Mouse (Mus musculus): ENCODE results near the gene Bend7.
A peak's percentile ranks its signal among the peaks of the same experiment; 100 is the strongest.

Gene Bend7

DNA sequence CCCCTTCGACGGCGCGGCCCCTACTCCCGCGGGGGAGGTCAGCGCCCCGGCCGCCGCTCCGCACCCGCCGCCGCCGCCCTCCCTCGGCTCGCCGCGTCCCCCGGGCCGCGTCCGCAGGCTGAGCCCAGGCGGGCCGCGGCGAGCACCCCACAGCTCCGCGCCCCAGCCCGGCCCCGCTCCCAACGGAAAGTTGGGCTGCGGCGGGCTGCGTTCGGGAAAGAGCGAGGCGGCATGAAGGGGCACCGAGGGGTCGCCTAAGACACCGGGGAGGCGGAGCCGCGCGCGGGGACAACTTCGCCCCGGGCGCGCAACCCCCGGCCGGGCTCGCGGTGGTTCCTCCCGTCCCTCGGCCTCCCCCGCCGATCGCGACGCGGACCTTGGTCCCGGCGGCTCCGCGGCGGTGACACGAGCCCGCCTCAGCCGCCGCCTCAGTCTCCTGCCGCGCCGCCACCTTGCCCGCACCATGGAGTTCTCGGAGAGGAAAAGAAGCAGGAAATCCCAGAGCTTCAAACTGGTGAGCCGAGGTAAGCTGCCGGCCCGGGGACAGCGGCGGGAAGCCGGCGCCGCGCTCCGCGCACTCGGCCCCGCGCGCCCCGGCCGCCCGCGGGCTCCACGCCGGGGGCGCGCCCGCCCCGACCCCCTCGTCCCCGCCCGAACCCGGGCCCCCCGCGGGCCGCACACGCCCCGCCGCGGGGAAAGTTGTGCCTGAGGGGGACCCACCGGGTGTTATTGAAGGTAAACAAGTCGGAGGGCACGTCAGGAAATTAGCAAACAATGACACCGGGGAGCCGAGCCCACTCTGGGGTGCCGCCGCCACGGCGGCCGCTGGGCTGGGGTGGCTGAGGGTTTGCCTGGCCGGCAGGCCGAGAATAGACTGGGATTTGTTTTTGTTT, at the start of gene Bend7:
Gene Bend7, plus strand, starts transcription at position 63 of the 893 bp plus-strand sequence.
- DNase-seq (ENCODE audit: low spot score) = peak; percentile 57

DNA sequence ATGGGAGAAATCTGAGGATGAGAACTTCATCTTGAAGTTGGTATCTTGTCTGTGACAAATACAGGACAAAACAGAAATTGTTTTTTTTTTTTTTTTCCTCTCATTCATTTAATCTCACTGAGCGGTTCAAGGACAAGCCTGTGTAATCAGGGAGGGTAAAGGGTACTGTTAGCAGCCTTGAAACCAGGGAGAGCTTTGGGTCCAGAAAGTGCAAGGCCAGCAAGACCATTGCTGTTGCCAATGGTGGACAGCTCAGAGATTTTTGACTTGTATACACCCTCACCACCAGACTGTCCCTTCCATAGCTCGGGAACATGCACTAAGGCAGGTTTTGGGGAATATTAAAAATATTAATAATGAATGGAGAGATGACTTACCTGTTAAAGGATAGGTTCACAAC, 49.0 kb upstream of the Bend7 start:
- no peak for DNase-seq (ENCODE audit: low spot score)

DNA sequence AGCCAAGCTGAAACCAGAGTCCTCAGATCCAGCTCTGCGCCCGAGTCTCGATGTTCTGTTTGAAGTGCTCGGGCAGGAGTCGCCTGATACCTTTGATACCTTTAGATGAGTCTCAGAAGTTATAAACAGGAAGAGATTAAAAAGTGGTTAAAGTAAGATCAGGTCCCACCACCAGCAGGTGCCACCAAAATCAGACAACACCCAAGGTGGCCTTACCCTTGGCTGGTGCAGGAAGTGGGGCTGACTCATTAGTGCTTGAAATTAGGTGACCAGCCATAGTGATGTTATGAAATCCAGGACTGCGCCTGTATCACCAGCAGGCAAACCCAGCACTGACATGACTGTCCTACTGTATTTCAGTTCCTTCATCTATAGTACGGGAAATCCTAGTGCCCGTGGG, 47.9 kb upstream of the Bend7 start:
- DNase-seq (ENCODE audit: low spot score) = no peak

DNA sequence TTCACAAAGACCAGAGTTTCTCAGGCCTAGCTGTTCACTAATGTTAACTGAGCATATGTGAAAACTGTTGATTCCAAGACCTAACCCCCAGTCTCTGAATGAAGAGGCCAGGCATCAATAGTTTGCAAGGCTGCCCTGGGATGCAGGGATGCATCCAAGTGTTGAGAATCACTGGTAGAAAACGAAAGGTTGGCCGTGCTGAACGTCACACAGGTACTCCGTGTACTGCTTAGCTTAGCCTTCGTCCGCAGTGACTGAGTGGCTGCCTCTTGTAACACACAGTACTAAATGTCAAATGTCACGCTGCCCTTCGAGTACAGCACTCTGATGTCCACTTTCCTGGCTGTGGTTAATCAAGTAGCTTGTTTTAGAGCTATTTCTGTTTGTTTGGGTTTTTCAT, 46.0 kb upstream of the Bend7 start:
- no peak for DNase-seq (ENCODE audit: low spot score)

DNA sequence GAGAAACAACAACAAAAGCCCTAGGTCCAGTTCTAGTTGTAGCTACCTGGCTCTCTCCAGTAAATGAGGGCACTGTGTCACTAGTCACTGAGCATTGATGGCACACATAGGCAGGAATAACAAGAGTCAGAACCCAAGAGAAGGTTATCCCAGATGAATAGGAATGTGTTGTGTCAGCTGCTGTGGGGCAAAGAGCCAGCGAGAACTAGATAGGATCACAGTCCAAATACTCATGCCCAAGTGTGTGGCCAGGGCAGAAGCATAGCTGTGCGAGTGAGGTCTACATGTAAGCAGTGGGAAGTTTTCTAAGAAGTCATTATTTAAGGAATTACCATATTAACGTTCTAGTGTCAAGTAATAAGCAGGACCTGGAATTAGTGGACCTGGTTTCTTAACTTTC, 37.7 kb upstream of the Bend7 start:
- DNase-seq (ENCODE audit: low spot score) = no peak

DNA sequence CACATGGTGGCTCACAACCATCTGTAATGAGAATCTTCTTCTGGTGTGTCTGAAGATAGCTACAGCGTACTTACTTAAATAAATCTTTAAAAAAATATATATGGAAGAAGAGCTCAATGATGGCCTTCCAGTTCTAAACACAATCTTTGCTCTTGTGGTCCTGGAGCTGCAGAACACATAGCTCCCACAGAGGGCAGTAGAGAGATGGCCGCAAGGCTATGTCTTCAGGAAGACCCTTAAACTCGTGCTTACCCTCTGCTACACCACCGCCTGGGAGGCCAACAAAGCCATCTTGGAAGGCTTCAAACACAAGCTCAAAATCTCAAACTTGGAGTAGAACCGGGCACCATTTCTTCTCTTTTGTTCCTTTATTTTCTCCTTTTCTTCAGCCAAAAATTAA, 6.4 kb upstream of the Bend7 start:
- peak; percentile 61 for DNase-seq (ENCODE audit: low spot score)

DNA sequence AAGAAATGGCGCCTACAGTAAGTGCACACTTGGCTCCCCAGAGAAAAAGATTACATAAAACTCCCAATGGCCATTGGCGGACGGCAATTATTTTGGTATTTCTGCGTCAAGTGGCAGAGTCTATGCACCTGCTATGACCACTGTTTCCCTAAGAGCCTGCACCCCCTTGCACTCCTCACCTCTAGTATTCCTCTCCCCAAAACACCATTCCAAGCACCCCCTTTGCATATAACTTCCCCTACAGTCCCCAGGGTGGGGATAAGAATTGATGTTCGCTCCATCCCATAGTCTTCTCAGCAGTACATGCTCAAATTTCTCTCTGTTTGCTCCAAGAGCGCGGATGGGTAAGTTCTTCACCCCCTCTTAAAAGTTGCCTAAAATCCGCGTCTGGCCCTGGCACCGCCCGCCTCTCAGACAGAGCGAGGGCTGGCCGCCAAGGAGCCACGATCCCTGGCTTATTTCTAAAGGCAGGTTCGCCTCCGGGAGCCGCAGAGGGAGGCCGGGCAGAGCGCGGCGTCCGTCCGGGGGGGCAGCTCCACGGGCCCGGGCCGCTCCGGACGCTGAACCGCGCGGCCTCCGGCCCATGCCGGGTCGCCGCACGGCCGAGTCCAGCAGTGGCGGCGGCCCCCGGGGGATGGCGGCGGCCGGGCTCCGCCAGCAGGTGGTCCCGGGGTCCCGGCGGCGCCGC, 406 bp upstream of the Bend7 start:
- peak; percentile 38 for DNase-seq (ENCODE audit: low spot score)

DNA sequence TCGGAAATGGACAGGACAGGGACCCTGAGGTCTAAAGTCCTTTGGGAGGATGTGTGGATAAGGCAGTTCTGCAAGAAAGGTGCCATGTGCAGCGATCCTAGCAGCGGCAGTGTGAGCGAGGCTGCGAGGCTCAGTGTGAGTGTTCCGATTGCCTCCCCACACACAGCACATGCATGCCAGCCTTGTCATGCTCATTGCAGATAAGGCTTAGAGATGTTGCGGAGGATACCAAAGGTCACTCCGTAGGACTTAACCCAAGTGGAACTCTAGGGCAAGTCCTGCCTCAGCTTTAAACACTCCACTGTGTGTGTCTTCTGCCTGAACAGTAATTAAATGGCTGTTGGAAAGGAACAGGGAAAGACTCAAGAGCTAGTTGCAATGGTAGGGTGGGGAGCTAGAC, 5.5 kb downstream of the Bend7 start:
- no peak for DNase-seq (ENCODE audit: low spot score)

DNA sequence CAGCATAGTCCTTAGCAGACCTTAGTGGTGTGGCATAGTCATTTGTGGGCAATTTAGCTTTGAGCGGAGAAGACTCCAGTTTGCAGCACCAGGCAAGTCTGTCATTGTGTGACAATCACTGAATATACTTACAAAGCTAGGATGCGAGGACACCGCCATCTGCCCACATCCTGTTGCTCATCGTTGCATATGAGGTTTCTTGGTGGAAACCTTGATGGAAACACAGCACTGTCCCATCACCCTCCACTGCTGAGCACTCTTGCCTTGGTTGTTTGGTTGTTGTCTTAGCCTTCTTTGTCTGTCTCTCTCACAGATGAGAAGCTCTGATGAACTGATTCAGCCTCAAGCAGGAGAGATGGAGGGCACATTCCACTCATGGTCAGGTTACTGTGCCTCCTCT, 12.5 kb downstream of the Bend7 start:
- no peak for DNase-seq (ENCODE audit: low spot score)

DNA sequence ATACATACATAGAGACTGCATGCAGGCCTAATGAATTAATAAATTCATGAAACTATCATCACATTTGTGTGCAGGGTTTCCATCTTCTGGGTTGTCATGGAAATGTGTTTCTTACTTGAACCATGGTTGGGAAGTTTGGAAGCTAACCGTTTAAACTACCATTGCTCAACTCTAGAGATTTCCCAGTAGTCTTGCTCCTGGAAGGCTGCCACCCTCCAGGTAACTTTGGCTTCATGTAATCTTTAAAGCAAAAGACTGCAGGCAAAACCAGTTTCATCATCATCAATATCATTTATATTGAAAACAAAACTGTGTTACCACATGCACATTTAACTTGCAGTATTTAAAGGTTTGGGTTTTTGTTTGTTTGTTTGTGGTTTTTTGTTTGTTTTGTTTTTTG, 16.3 kb downstream of the Bend7 start:
- DNase-seq (ENCODE audit: low spot score) = no peak

DNA sequence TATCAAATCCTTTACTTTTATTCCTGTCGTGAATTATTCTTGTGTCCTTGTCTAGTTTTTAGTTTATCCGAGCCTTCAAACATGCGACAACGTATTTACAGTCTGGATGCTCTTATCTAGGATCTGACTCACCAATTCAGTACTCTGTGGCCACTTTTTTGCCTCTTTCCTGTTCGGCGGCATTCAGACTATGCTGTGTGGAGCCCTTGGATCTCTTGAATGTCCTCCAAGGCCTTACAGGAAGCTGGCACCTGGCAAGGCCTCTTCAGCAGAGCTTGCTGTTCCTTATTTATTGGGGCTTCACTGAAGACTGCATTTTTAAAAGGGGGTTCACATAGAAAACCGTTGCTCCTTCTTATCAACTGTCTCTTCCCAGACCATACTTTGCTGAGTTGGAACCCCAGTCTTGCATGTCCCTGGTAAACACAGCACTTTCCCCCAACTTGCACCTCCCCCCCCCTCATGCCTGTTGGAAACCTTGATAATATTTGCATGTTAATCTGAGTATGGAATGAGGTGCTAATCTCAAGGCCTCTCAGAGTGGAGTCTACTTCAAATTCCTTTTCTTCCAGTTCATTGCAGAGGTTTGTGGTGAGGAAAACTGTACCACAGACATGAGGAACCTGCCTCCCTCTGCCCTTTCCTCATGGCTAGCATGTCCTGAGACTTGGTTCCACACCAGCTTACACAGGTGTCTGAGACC, 18.6 kb downstream of the Bend7 start:
- DNase-seq (ENCODE audit: low spot score) = no peak

DNA sequence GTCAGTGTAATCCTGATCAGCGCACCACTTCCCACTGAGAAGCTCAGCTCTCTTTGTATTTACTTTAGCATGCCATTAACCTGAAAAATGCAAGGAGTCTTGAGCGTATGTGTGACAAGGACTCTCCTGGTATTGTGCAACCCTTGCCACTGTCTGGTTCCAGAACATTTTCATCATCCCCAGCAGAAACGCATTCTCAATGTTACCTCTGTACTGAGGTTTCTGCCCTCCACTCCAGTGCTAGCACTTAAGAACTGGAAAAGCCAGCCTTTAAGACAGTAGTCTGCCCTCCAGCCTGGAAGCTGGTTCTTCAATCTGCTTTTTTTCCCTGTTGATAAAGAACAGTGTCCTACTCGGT, 19.1 kb downstream of the Bend7 start:
- no peak for DNase-seq (ENCODE audit: low spot score)

DNA sequence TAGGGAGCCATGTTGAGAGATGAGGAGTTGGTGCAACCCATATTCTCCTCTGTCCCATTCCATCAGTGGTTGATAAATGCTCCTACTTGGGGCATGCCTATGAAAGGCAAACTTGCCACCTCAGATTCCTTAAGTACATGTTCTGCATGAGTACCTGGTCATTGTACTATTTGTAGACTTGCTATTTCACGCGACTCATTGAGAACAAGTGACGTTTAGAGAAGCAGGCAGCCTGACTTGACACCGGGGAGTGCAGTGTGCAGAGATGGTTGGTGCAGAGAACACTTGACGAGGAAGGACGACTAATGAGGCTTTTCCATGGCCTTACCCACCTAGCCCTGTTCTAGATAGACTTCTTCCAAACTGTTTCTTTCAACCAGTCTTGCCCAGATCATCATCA, 34.3 kb downstream of the Bend7 start:
- DNase-seq (ENCODE audit: low spot score) = no peak

DNA sequence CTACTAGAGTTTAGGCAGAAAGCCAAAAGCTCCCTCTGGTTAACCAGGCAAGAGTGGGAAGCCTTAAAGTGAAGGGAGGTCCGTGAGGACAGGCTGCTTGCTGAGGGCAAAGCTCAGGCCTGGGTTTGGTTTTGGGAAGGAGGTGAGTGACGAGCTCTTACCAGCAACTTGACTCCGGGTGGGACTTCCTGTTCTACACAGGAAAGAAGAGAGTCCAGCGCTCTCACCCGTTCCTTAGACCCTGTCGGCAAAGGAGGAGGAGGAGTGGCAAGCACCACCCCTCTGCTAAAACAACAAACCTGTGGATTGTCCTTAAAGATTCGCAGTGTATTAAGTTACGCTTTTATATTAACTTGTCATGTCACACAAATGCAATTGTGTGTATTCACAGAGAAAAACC, 38.1 kb downstream of the Bend7 start:
- no peak for DNase-seq (ENCODE audit: low spot score)

DNA sequence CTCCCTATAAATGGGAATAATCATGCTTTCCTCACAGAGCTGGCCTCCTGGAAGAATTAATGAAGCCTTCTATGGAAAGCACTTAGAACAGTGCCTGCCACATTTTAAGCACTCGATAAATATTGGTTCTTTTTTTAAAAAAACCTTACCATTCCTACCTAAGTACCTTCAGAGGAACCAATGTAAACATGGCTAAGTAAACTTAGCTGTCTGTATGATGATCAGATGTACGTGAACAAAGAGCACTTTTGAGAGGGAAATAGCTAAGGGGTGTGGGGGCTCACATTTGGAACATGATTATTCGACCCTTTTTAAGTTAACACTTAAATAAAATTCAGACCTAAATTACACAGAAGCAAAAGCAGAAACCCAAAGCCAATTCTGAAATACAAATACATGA, 39.6 kb downstream of the Bend7 start:
- DNase-seq (ENCODE audit: low spot score) = no peak

DNA sequence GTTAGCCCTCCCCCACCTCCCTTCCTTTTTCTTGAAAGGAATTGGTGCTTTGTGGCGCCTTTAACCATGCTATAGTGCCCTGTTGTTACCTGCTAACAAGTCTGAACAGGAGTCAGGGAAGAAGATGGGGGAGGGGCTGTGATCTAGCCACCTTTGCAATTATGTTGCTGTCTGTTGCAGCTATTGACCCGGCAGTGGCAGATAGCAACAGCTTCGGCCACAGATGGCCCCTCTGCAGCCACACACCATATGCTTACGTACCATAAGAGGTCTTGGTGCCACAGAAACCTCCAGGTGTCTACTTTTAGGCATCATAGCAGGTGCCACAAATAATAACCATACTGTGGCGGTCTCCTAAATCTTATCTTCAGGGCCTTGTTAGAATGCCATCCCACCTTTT, 43.1 kb downstream of the Bend7 start:
- DNase-seq (ENCODE audit: low spot score) = no peak

DNA sequence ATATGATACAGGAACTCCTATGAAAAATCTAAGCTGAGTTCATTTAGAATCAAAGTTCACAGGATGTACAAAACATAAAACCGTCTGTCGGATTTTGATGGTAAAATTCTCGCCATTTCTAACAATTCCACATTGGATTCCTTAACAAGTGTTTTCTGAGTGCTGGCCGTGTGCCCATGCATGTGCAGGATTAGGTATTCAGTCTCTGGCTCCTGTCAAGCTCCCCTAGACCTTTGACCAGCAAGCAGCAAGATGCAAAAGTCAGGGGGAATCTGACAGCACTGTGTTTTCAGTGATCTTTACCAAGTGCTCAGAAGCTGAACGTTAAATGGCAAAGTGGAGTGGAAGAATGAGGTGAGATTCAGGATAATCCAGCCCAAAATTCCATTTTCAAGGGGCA, 44.3 kb downstream of the Bend7 start:
- DNase-seq (ENCODE audit: low spot score) = no peak

DNA sequence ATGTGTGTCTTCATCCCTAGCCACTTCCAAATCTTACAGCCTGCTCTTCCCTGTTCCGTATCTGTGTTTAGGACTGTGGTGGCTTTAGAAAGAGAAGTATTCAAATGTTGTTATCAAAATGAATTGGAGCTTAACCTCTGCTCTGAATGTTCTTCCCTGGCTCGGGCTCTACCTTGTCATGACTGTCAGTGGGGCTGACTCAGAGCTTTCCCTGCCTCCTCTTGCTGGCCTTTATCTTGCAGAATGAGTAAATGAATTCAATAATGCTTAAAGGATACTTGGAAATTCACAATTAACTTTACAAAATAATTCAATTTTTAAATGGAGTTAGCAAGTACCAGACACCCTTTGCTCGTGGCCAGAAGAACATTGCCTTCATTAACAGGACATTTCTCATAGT, 46.4 kb downstream of the Bend7 start:
- DNase-seq (ENCODE audit: low spot score) = no peak

DNA sequence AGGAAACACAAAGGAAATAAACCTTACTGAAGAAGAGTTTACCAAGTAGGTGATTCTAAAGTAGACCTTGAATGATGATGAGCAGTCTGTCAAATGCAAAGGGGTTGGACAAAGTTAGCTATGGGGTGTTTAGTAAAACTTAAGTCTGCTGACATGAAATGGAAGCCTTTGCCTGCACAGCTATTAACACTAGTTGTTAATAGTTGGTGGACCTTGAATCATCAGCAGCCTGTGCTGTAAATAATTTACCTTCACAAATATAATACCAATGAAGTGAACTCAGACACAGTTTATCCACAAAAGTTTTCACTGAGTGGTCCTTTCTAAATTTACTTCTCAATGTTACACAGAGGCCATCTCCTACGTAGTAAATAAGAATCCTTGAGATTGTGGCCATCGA, 52.7 kb downstream of the Bend7 start:
- no peak for DNase-seq (ENCODE audit: low spot score)

DNA sequence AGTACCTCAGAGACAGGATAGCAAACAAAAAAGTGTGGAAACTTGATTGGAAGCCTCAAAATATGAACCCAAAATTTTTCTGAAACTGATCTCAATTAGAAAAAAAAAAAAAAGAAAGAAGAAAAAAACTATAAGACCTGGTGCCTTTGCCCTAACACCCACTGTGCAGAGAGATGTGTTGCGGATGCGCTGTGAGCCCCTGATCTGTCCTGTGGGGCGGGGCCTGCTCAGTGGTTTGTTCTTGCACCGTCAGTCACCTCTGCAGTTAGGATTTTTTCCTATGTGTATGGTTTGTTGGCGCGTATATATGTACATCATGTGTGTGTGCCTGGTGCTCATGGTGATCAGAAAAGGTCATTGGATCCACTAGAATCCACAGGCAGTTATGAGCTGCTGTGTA, 56.3 kb downstream of the Bend7 start:
- DNase-seq (ENCODE audit: low spot score) = no peak

DNA sequence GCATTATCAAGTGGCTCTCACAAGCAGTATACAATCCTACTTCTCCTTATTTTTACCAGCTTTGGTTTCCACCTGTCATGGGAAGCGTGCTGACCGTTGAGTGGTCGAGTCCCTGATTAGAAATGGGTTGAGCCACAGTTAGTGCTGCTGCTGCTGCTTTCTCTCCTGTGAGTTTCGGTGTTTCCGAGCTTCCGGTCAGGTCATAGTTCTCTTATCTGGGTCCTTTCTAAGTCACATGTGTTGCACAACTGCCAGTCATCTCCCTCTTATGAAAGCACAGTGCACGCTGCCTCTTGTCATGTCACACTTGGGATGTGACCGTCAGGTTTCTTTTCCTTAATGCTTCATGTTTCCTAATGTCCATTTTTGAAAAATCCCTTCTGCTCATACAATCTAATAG, 59.7 kb downstream of the Bend7 start:
- DNase-seq (ENCODE audit: low spot score) = no peak

DNA sequence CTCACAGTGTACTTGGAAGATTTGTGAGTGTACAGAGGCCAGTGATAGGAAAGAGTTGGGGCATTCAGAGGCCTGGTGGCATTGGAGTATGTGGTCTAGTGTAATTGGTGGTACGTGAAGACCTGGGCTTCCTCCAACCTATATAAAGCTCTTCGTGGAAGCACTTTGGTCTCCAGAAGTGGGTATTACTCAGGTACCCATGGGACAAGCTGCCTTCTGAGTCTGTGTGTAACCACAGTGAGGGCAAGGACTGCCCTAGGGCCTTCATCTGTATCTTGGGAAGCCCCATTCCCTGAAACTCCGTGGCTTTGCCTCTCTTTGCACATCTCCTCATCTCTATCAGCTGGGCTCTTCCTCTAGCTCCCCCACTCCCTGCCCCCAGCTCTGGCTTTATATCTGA, 64.0 kb downstream of the Bend7 start:
- no peak for DNase-seq (ENCODE audit: low spot score)

DNA sequence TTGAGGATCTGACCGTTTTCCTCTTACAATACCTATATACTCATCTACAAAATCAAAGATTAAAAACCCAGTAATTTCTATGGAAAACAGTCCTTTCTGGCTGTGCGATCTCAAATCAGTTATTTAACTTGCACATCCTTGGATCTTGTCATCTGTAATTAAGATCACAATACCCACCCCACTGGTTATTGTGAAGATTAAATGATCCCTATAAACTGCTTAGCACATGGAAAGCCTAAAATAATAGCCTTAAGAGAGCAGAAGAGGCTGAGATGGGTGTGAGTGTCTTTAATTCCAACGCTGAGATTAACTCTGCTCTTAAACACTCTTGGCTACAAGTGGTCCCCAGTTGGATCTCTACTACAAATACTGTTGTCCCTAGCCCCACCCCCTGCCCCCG, 64.8 kb downstream of the Bend7 start:
- DNase-seq (ENCODE audit: low spot score) = no peak
